Mouse (Mus musculus) lung, embryonic 14.5 days (tissue): ENCODE measurements around the gene Sult1b1. TPM values are rescaled to one million over a fixed set of nuclear protein-coding genes. Genes with fewer than 3 reads are reported as not detected.

Experiments used
- ATAC-seq: fragments of 200-750 bp; cut with Nextera tagmentation; 2 replicates; pipeline ENCODE4 v1.8.0; 2017; ENCODE audit warnings: mild to moderate bottlenecking, moderate TSS enrichment, moderate library complexity; ENCODE audit not compliant: insufficient read depth
- DNase-seq: peaks from one replicate; pipeline ENCODE4 v3.0.0-alpha.2; 2015
- H3K27ac ChIP-seq: fragments of 300-500 bp; sonication (generic); 2 replicates; pipeline ENCODE4 v1.5.1; 2014; ENCODE audit warnings: low read depth, mild to moderate bottlenecking, moderate library complexity
- H3K27me3 ChIP-seq: fragments of 300-500 bp; sonication (generic); 2 replicates; pipeline ENCODE4 v1.6.1; 2014; ENCODE audit warnings: low read length, control low read depth; ENCODE audit not compliant: insufficient read depth
- H3K36me3 ChIP-seq: fragments of 300-500 bp; sonication (generic); 2 replicates; pipeline ENCODE4 v1.6.1; 2014; ENCODE audit warnings: control low read depth; ENCODE audit not compliant: insufficient read depth
- H3K4me1 ChIP-seq: fragments of 300-500 bp; sonication (generic); 2 replicates; pipeline ENCODE4 v1.6.1; 2014; ENCODE audit warnings: antibody characterized with exemption, control low read depth; ENCODE audit not compliant: insufficient read depth
- H3K4me2 ChIP-seq: fragments of 300-500 bp; sonication (generic); 2 replicates; pipeline ENCODE4 v1.6.1; 2014; ENCODE audit warnings: mild to moderate bottlenecking
- H3K4me3 ChIP-seq: fragments of 300-500 bp; sonication (generic); 2 replicates; pipeline ENCODE4 v1.5.1; 2014; ENCODE audit warnings: low read depth, low read length
- H3K9ac ChIP-seq: fragments of 300-500 bp; sonication (generic); 2 replicates; pipeline ENCODE4 v1.6.1; 2014
- H3K9me3 ChIP-seq: fragments of 300-500 bp; sonication (generic); 2 replicates; pipeline ENCODE4 v1.6.1; 2016; ENCODE audit warnings: low read depth, low read length, control low read depth
- CTCF ChIP-seq: IDR thresholded peaks from 2 replicates; pipeline ENCODE4 v1.5.1; 2016; ENCODE audit warnings: antibody characterized with exemption, low read depth
- WGBS: fragments of 180-500 bp; shearing (Covaris S2); extraction: QIAGEN DNeasy Blood & Tissue Kit; methylation state at CpG from one replicate; pipeline ENCODE4 v1.1.7; 2014; 5-methylcytosine and 5-hydroxymethylcytosine counted together
- polyA plus RNA-seq: library from polyadenylated mRNA; unstranded; fragments of >200 nt; fragmentation: Nextera tagmentation; extraction: Ambion mirVana; gene quantifications from 2 replicates; pipeline ENCODE4 v1.2.1, GENCODE M21; 2014

The Sult1b1 gene
- polyA plus RNA-seq: not detected in 2 replicates

DNA sequence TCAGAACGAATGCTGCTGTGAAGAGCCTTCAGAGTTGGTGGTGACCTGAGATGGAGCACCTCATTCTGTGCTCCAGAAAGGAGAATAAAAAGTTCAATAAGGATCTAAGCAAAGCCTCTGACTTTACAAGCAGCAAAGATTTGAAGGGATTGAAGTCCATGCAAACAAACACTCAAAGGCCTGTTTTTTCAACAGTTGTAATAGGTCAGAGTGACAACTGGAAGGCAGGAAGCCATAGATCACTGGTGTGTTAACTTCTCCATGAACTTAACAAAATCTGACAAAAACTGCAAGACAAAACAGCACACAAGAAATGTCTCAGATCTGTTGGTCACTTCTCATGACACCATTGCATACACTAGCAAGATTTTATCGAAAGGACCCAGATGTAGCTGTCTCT lies at the start of gene Sult1b1:
TSS of gene Sult1b1 (minus strand) at position 85 of the 400 bp plus-strand sequence.
- Histone ChIP-seq H3K36me3 (no peaks in the 10 kb centered on the region), H3K9me3 (no peaks in the 10 kb centered on the region), H3K27ac (no peak within 1 kb of the TSS), H3K4me2 (no peak within 1 kb of the TSS), H3K9ac (no peak within 1 kb of the TSS), H3K27me3 (no peaks in the 10 kb centered on the region), H3K4me1 (no peaks in the 10 kb centered on the region), H3K4me3 (no peak within 1 kb of the TSS)
- TF ChIP-seq CTCF: no peak
- ATAC-seq (no peak), DNase-seq (no peak)
- WGBS: 67% methylated on average over 2 of the region's 2 CpGs

- Histone ChIP-seq H3K9ac (no peak overlapping the region), H3K4me3 (no peak overlapping the region), H3K4me1 (no peaks in the 10 kb centered on the region), H3K27ac (no peak overlapping the region), H3K9me3 (no peaks in the 10 kb centered on the region), H3K27me3 (no peaks in the 10 kb centered on the region), H3K36me3 (no peaks in the 10 kb centered on the region), H3K4me2 (no peak overlapping the region)
- 43% methylated on average over 1 of the region's 1 CpGs for WGBS
- no peak for ATAC-seq
- TF ChIP-seq CTCF: no peak
- no peak for DNase-seq
Observed at GRCm38 (mm10) chr5:87580389-87580788, 42.4 kb upstream of the Sult1b1 start.

GRCm38 (mm10) chr5:87574174-87574573 lies 36.2 kb upstream of the Sult1b1 start:
- no peak for TF ChIP-seq CTCF
- H3K27ac ChIP-seq: no peak overlapping the region
- no peaks in the 10 kb centered on the region for H3K36me3 ChIP-seq
- H3K9me3 ChIP-seq: no peaks in the 10 kb centered on the region
- no peak overlapping the region for H3K4me3 ChIP-seq
- H3K9ac ChIP-seq: no peak overlapping the region
- H3K27me3 ChIP-seq: no peaks in the 10 kb centered on the region
- DNase-seq (no peak), ATAC-seq (no peak)
- WGBS: 46% methylated on average over 1 of the region's 1 CpGs
- H3K4me2 ChIP-seq: no peak overlapping the region
- H3K4me1 ChIP-seq: no peaks in the 10 kb centered on the region

- no peaks in the 10 kb centered on the region for H3K36me3 ChIP-seq
- no peaks in the 10 kb centered on the region for H3K9me3 ChIP-seq
- no peak for DNase-seq
- H3K27me3 ChIP-seq: no peaks in the 10 kb centered on the region
- no peak for ATAC-seq
- H3K4me3 ChIP-seq: no peak overlapping the region
- H3K4me2 ChIP-seq: no peak overlapping the region
- 46% methylated on average over 5 of the region's 5 CpGs for WGBS
- no peak overlapping the region for H3K27ac ChIP-seq
- TF ChIP-seq CTCF: no peak
- no peak overlapping the region for H3K9ac ChIP-seq
- H3K4me1 ChIP-seq: no peaks in the 10 kb centered on the region
Observed at GRCm38 (mm10) chr5:87573490-87573889, 35.5 kb upstream of the Sult1b1 start.

DNA sequence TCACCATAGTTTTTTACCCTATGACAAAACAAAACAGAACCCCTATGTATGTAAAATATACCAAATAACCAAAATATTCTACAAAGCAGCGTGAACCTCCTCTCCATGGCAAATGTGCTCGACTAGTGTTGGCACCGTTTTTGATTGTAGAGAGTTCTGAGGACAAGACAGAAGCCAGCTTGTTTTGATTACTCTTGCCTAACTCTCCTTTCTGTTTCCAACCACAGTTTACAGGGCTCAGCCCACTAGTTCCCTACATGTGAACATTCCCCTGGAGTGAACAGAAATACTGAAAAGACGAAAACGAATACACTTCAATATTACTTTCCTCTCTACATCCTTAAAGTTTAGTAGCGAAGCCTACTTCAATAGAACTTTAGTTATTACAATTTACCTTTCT lies 34.8 kb upstream of the Sult1b1 start:
- Histone ChIP-seq H3K9ac (no peak overlapping the region), H3K9me3 (no peaks in the 10 kb centered on the region), H3K27ac (no peak overlapping the region), H3K4me1 (no peaks in the 10 kb centered on the region), H3K4me3 (no peak overlapping the region), H3K4me2 (no peak overlapping the region), H3K27me3 (no peaks in the 10 kb centered on the region), H3K36me3 (no peaks in the 10 kb centered on the region)
- ATAC-seq (no peak), DNase-seq (no peak)
- 82% methylated on average over 6 of the region's 6 CpGs for WGBS
- no peak for TF ChIP-seq CTCF

DNA sequence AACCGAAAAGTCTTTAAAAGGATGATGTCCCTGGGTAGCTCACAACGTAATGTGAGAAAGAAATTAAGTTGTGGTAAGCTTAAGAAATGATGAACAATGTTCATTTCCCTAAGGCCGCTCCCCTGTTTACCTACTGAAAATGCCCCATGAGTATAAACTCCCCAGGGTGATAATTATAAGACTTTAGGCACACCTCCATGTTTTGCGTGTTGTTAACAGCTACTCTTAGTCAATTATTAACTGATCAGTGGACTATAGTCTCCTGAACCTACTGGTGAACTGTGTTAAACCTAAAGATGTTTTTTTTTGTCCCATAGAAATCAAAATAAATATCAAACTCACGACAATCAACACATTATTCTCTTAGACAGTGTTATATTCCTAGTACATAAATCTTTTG lies 30.9 kb upstream of the Sult1b1 start, which contains the start of gene Sult1d1:
TSS of gene Sult1d1 (minus strand) at position 183 of the 400 bp plus-strand sequence.
- H3K4me3 ChIP-seq: no peak within 1 kb of the TSS
- H3K27me3 ChIP-seq: no peaks in the 10 kb centered on the region
- TF ChIP-seq CTCF: no peak
- ATAC-seq (no peak), DNase-seq (no peak)
- H3K4me1 ChIP-seq: no peaks in the 10 kb centered on the region
- WGBS: 74% methylated on average over 5 of the region's 5 CpGs
- H3K27ac ChIP-seq: no peak within 1 kb of the TSS
- H3K4me2 ChIP-seq: no peak within 1 kb of the TSS
- H3K36me3 ChIP-seq: no peaks in the 10 kb centered on the region
- H3K9me3 ChIP-seq: no peaks in the 10 kb centered on the region
- no peak within 1 kb of the TSS for H3K9ac ChIP-seq

DNA sequence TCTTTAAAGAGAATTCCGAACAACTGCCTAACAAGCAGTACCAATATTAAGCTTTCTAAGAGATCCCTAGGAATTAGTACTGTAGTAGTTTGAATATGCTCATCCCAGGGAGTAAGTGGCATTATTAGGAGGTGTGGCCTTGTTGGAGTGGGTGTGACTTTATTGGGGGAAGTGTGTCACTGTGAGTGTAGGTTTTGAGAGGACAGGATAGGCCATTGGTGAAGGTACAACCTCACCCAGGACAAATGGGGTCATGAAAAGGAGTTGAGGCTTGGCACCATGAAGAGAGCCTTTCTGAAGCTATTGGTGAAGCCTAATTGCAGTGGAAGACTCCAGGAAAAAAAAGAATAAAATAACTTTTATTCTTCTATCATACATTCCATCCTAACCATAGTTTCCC lies 29.3 kb upstream of the Sult1b1 start:
- H3K4me2 ChIP-seq: no peak overlapping the region
- ATAC-seq (no peak), DNase-seq (no peak)
- no peak overlapping the region for H3K4me3 ChIP-seq
- 83% methylated on average over 1 of the region's 1 CpGs for WGBS
- no peak overlapping the region for H3K9ac ChIP-seq
- H3K27me3 ChIP-seq: no peaks in the 10 kb centered on the region
- H3K4me1 ChIP-seq: no peaks in the 10 kb centered on the region
- TF ChIP-seq CTCF: no peak
- H3K27ac ChIP-seq: no peak overlapping the region
- H3K9me3 ChIP-seq: no peaks in the 10 kb centered on the region
- no peaks in the 10 kb centered on the region for H3K36me3 ChIP-seq

DNA sequence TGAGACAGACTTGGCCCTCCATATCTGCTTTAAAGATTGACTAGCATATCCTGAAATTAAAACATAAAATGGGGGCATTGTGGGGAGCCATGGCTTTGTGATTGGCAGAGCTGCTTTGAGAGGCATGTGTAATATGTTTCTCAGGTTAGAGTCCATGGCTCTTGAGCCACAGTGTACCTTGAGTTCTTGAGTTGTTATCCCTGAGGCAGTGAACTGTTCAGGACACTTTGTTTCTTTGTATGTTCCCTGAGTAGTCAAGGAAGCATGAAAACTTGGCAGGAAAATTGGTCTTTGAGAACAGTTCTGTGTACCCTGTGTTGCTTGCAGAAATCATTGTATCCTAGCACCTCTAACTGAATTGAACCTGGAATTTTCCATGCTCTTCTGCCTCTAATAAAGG lies 25.0 kb upstream of the Sult1b1 start:
- H3K27ac ChIP-seq: no peak overlapping the region
- TF ChIP-seq CTCF: no peak
- H3K9me3 ChIP-seq: no peaks in the 10 kb centered on the region
- H3K4me1 ChIP-seq: no peaks in the 10 kb centered on the region
- H3K36me3 ChIP-seq: no peaks in the 10 kb centered on the region
- H3K9ac ChIP-seq: no peak overlapping the region
- ATAC-seq (no peak), DNase-seq (no peak)
- no peaks in the 10 kb centered on the region for H3K27me3 ChIP-seq
- H3K4me3 ChIP-seq: no peak overlapping the region
- H3K4me2 ChIP-seq: no peak overlapping the region
